Mouse (Mus musculus) mouse trophoblast stem cell (cell line): Measurements from ENCODE around the gene Sergef.

Source experiments
- in situ Hi-C, 2 experiments: fragments of 300-500 bp; cut with MseI, MboI; formaldehyde crosslinking; loops; 2 replicates in 1 of 2; 3 replicates in 1 of 2; pipeline ENCODE4 v1.15.1; 2025

The Sergef gene

GRCm38 (mm10) chr7:46544195-46544641 is 95.4 kb downstream of the Sergef start:
- in situ Hi-C loops, result no loop called here

- in situ Hi-C loops, result no loop called here
These were observed 97.5 kb downstream of the Sergef start for GRCm38 (mm10) chr7:46542117-46542516.

GRCm38 (mm10) chr7:46540616-46541015 is 99.0 kb downstream of the Sergef start:
- in situ Hi-C loops, result no loop called here

- in situ Hi-C loops, result no loop called here
These were observed 103.0 kb downstream of the Sergef start for GRCm38 (mm10) chr7:46536456-46537097.

GRCm38 (mm10) chr7:46535429-46535799 is 104.2 kb downstream of the Sergef start:
- in situ Hi-C loops, result no loop called here

GRCm38 (mm10) chr7:46534767-46535428 is 104.7 kb downstream of the Sergef start:
- in situ Hi-C loops, result no loop called here

- in situ Hi-C loops, result no loop called here
These were observed 106.1 kb downstream of the Sergef start for GRCm38 (mm10) chr7:46533518-46533917.

- in situ Hi-C loops, result no loop called here
These were observed 108.3 kb downstream of the Sergef start for GRCm38 (mm10) chr7:46531345-46531744.

- in situ Hi-C loops, result no loop called here
These were observed 109.7 kb downstream of the Sergef start for GRCm38 (mm10) chr7:46529930-46530329.

GRCm38 (mm10) chr7:46529259-46529658 is 110.3 kb downstream of the Sergef start:
- in situ Hi-C loops, result no loop called here

GRCm38 (mm10) chr7:46526665-46527154 is 112.9 kb downstream of the Sergef start:
- in situ Hi-C loops, result no loop called here

GRCm38 (mm10) chr7:46523215-46523614 is 116.4 kb downstream of the Sergef start:
- in situ Hi-C loops, result no loop called here

GRCm38 (mm10) chr7:46521794-46522193 is 117.8 kb downstream of the Sergef start:
- in situ Hi-C loops, result no loop called here

GRCm38 (mm10) chr7:46519148-46519547 is 120.5 kb downstream of the Sergef start:
- in situ Hi-C loops, result no loop called here

GRCm38 (mm10) chr7:46517158-46517557 is 122.4 kb downstream of the Sergef start:
- in situ Hi-C loops, result no loop called here

GRCm38 (mm10) chr7:46515960-46516359 is 123.6 kb downstream of the Sergef start:
- in situ Hi-C loops, result no loop called here

- in situ Hi-C loops, result no loop called here
These were observed 124.6 kb downstream of the Sergef start for GRCm38 (mm10) chr7:46514981-46515380.

GRCm38 (mm10) chr7:46513562-46513961 is 126.0 kb downstream of the Sergef start:
- in situ Hi-C loops, result no loop called here

- in situ Hi-C loops, result no loop called here
These were observed 126.8 kb downstream of the Sergef start for GRCm38 (mm10) chr7:46512792-46513191.

- in situ Hi-C loops, result no loop called here
These were observed 128.8 kb downstream of the Sergef start for GRCm38 (mm10) chr7:46510806-46511205.

- in situ Hi-C loops, result no loop called here
These were observed 130.0 kb downstream of the Sergef start for GRCm38 (mm10) chr7:46509391-46510310.
